Mouse (Mus musculus) bone marrow macrophage, adult 2 months (primary cell): Measurements from ENCODE around the gene Fbxo3.

Source experiments
- CTCF ChIP-seq: IDR thresholded peaks from 2 replicates; pipeline ENCODE4 v1.5.1; 2012; ENCODE audit warnings: low read depth, mild to moderate bottlenecking, low read length, moderate library complexity
- POLR2A ChIP-seq: IDR thresholded peaks from 2 replicates; pipeline ENCODE4 v1.6.1; 2012; ENCODE audit warnings: mild to moderate bottlenecking, low read depth, low read length, borderline replicate concordance

DNA sequence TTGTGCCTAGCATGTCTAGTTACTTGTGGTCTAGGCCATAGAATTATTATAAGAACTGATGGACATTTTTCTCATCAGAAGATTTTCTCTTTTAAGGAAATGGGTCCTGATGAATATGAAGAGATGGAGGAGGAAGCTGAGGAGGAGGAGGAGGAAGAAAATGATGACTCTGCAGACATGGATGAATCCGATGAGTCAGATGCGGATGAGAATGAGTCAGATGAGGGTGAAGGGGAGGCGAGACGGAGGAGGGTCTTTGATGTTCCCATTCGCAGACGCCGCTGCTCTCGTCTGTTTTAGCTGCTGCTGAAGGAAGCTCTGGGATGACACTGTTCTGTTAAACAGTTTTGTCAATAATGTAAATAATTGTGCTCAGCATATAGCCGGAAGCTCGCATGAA lies 32.3 kb downstream of the Fbxo3 start:
- TF ChIP-seq CTCF: no peak
- TF ChIP-seq POLR2A: no peak
